Mouse (Mus musculus) ES-E14 (cell line): ENCODE results near the gene Fam84b.

Experiments
- CHD2 ChIP-seq: IDR thresholded peaks from 2 replicates; pipeline ENCODE4 v1.6.1; 2014; ENCODE audit warnings: mild to moderate bottlenecking, low read depth, low read length, inconsistent platforms
- ZC3H11A ChIP-seq: IDR thresholded peaks from 2 replicates; pipeline ENCODE4 v1.6.1; 2012; ENCODE audit warnings: low read depth, mild to moderate bottlenecking, inconsistent platforms, low read length, borderline replicate concordance

DNA sequence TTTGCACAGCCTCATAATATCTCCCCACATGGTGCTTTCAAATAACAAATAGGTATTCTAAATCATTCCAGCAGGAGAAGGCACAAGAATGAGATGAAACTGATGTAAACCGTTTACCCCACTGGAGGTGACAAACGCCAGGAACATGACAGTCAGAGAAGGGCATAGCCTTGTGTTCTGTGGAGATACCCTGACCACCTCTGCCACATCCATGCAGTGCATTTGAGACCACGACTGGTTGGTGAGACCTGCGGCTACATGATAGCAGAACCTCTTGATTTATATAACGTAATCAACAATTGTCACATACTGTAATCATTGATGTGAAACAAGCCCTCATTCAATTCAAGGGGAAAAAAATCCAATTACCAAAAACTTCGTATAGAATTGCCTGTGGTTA lies 22.1 kb upstream of the Fam84b start:
- no peak for TF ChIP-seq CHD2
- no peak for TF ChIP-seq ZC3H11A
